Mouse (Mus musculus) liver, postnatal 0 days (tissue): ENCODE measurements around the gene Heatr4.

ENCODE experiments used
- CTCF ChIP-seq: sonication (generic); IDR thresholded peaks from 2 replicates; pipeline ENCODE4 v1.5.1; 2016; ENCODE audit warnings: antibody characterized with exemption, low read depth
- EP300 ChIP-seq: IDR thresholded peaks from 2 replicates; pipeline ENCODE4 v1.6.1; 2016; ENCODE audit warnings: antibody characterized with exemption, low read depth, mild to moderate bottlenecking

DNA sequence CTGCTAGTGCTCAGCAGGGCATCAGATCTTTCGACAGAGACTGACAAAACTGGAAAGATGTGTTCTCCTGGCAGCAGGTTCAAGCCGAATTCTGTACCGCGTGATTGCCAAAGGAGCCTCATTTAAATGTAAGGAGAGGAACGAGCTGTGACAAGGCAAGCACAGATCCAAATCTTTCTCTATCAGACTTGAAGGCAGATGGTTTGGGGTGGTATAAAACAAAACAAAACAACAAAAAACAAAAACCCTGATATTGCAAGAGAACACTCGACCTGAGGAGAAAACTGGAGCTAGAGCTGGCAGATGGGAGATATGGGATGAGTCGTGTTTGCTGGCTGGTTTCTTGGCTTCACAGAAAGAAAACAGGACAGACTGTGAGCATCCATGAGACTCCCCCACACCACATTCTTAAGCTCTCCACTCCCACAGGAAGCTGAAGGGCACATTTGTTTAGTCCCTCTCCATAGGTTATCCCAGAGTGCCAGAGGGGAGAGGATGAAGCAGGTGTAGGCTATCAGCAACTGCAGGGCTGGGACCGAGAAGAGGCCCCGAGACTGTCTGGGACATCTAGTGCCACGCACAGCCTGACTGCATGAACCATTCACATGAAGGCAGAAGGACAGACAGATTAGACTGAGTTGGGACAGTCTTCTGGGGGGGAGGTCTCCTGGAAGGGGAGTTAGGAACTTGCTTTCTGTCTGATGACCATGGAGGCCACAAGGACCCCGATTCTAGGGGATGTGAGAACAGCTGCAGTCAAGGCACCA lies 13.9 kb upstream of the Heatr4 start:
- no peak for TF ChIP-seq CTCF
- no peak for TF ChIP-seq EP300
